Mouse (Mus musculus): ENCODE data around the gene Lifr. TPM values are rescaled to one million over a fixed set of nuclear protein-coding genes. Genes with fewer than 3 reads are reported as not detected.

Lifr gene
- polyA plus RNA-seq, 1 experiment from 2014 or later: 9.7 TPM

DNA sequence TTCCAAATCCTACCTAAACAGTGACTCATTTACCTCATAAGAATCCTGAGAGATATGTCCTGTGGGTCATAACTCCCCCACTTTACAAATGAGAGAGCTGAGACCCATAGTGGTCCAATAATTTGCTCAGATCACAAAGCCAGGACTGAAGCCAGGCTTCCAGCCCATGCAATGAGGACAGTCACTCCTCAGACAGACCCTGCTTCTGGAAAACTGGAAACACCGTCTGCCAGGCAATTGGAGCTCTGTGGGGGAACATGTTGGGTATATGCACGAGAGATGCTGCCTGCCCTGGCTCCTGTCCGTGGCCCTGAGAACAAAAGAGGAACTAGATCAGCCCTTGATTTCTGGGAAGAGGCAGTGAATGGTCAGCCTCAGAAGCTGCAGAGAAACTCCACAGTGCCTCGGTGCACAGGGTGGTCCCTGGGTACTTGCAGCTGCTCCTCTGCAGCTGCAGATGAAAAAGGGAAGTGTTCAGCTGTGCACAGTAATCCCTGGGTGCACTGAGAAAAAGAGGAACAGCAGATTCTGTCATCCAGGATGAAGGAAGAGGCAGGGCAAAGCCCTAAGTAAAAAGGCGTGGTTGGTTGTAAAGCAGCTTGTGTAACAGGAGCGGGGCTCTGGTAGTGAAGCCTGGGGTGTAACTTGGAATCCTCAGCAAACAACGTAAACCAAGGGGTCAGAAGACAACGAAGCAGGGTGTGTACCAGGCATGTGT, 5.5 kb upstream of the Lifr start:
- no peak overlapping the region for H3K27ac ChIP-seq

DNA sequence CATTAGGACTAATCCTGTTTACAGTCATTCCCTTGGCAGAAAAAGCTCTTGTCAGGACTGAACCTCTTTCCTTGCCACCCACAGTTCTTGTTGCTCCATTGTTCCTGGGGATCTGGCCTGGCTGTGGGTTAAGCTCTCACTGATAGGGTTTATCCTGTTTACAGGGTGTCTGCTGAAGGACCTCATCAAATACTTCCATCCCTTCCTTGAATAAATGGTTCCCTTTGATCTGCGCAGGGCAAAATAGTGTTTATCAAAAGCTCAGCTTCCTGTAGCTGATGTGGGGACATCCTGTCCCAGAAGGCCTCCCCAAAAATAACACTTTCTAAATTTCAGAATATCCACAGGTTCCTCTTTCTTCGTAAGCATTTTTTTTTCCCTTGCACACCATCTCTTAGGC, 1.7 kb upstream of the Lifr start:
- no peaks in the 10 kb centered on the region; the same call in 1 of the 2 replicates for H3K4me1 ChIP-seq
- H3K36me3 ChIP-seq (replicated peaks): no peaks in the 10 kb centered on the region
- no peak overlapping the region for H3K9ac ChIP-seq
- no peak overlapping the region for H3K4me2 ChIP-seq
- H3K27me3 ChIP-seq (replicated peaks): 0 out of 2 replicates have a peak, but pooled peaks cover 3% of the 10 kb centered on the region
- H3K9me3 ChIP-seq: no peaks in the 10 kb centered on the region
- 28% methylated on average over 2 of the region's 2 CpGs for whole genome bisulfite sequencing
- no peak overlapping the region for H3K27ac ChIP-seq
- no peak overlapping the region for H3K4me3 ChIP-seq
- no peak for ATAC-seq (replicated peaks)

More for the DNA sequence above, 5.5 kb upstream of the Lifr start:
- no peak overlapping the region for H3K4me2 ChIP-seq
- H3K4me1 ChIP-seq: no peaks in the 10 kb centered on the region; the same call in 1 of the 2 replicates
- no peak for ATAC-seq (replicated peaks)
- H3K27me3 ChIP-seq (replicated peaks): 0 out of 2 replicates have a peak, but pooled peaks cover 3% of the 10 kb centered on the region
- no peak overlapping the region for H3K4me3 ChIP-seq
- no peaks in the 10 kb centered on the region for H3K36me3 ChIP-seq (replicated peaks)
- no peak overlapping the region for H3K9ac ChIP-seq
- WGBS: 29% methylated on average over 8 of the region's 8 CpGs
- H3K9me3 ChIP-seq: no peaks in the 10 kb centered on the region

DNA sequence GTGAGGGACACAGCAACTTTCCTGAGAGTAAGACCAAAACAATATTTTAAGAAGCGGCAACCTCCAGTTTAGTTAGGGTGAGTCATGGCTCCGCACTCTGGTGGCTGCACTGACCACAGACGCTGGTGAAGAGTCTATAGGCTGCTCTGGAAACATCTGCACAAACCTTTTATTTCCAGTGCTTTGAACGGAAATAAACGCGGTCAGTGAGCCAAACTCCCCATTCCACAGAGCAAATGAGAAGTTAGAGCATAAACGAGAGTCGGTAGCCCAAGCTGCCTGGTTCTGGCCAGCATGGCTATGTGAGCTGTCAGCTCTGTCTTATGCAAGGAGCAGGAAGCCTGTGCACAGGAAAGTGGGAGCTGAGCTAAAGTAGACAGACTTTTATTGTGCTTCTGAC, 1.9 kb downstream of the Lifr start:
- H3K9me3 ChIP-seq: no peaks in the 10 kb centered on the region
- no peak overlapping the region for H3K4me3 ChIP-seq
- H3K27me3 ChIP-seq (replicated peaks): no peaks in the 10 kb centered on the region
- H3K4me2 ChIP-seq: no peak overlapping the region
- H3K27ac ChIP-seq: no peak overlapping the region
- 62% methylated on average over 8 of the region's 8 CpGs for WGBS
- no peaks in the 10 kb centered on the region for H3K36me3 ChIP-seq (replicated peaks)
- H3K9ac ChIP-seq: no peak overlapping the region
- no peak for ATAC-seq (replicated peaks)
- H3K4me1 ChIP-seq: no peaks in the 10 kb centered on the region

DNA sequence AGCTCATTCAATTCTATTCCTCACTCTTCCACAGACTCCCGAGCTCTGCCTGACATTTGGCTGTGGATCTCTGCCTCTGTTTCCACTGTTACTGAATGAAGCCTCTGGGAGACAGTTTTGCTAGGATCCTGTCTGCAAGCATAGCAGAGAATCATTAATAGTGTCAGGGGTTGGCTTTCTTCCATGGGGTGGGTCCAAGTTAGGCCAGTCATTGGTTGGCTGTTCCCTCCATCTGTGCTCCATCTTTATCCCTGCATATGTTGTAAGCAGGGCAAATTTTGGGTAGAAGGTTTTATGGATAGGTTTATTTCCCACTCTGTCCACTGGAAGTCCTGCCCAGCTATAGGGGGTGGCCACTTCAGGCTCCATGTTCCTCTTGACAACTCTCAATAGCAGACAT, 9.0 kb downstream of the Lifr start:
- Histone ChIP-seq H3K27me3 (replicated peaks) (no peaks in the 10 kb centered on the region), H3K4me2 (no peak overlapping the region), H3K4me1 (no peaks in the 10 kb centered on the region), H3K27ac (no peak overlapping the region), H3K9me3 (no peaks in the 10 kb centered on the region), H3K36me3 (replicated peaks) (no peaks in the 10 kb centered on the region), H3K9ac (no peak overlapping the region), H3K4me3 (no peak overlapping the region)
- no peak for ATAC-seq (replicated peaks)
- 94% methylated on average over 1 of the region's 1 CpGs for WGBS

DNA sequence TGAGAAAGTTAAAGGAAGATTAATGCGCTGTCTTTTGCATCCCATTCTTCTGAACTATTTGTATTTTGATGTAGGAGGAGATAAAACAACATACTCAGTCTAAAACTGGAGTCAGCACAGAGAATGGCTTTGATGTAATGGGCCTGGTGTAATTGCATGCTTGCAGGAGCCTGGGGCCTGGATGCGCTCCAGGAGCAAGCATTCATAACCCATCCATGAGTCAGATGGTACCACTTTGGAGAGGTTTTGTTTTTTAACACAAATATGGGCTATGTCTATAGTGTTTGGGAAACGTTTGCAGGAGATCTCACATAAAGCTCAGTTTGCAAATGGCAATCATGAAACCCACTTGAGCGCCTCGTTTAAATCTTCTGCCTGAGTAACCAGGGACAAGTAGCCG, 9.8 kb downstream of the Lifr start:
- no peaks in the 10 kb centered on the region for H3K9me3 ChIP-seq
- ATAC-seq (replicated peaks): no peak
- no peak overlapping the region for H3K27ac ChIP-seq
- no peaks in the 10 kb centered on the region for H3K4me1 ChIP-seq
- H3K27me3 ChIP-seq (replicated peaks): no peaks in the 10 kb centered on the region
- H3K9ac ChIP-seq: no peak overlapping the region
- WGBS: 83% methylated on average over 6 of the region's 6 CpGs
- no peaks in the 10 kb centered on the region for H3K36me3 ChIP-seq (replicated peaks)
- H3K4me3 ChIP-seq: no peak overlapping the region
- H3K4me2 ChIP-seq: no peak overlapping the region

DNA sequence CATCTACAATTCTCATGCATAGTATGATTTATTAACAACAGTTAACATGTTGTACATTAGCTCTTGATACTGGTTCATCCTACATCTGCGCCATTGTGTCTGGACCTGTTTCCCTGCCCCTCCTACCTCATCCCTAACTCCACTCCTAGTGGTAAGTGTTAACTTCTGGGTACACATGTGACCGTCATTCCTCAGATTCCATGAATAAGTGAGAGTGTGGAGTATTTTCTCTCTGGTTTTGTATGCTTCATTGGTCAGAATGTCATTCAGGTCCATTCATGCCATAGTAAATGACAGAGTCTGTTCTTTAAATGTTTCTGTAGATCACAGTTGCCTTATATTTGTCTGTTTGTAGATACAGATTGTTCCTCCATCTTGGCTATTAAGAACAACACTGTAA, 12.6 kb downstream of the Lifr start:
- Histone ChIP-seq H3K36me3 (replicated peaks) (no peaks in the 10 kb centered on the region), H3K4me3 (no peak overlapping the region), H3K9ac (no peak overlapping the region), H3K4me1 (no peaks in the 10 kb centered on the region), H3K27ac (no peak overlapping the region), H3K9me3 (no peaks in the 10 kb centered on the region), H3K4me2 (no peak overlapping the region), H3K27me3 (replicated peaks) (no peaks in the 10 kb centered on the region)
- no peak for ATAC-seq (replicated peaks)
- 88% methylated on average over 2 of the region's 2 CpGs for WGBS

DNA sequence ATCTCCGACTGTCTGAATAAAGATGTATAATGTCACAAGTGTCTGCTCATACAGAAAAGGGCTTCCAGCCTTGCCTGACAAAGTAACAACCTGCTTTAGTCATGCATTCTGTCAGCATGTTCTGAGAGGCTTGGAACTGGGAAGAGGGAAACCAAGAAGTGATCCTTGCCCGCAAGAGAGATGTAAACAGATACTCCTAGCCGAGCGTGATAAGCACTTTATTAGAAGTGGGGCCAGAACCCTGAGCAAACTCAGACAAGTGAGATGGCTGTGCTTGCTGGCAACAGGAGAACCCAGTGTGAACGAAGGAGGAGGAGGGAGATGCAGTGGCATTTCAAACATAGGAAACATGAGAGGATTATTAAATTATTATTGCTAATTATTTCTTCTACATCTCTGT, 14.8 kb downstream of the Lifr start:
- ATAC-seq (replicated peaks): no peak
- no peaks in the 10 kb centered on the region for H3K27me3 ChIP-seq (replicated peaks)
- whole genome bisulfite sequencing: 65% methylated on average over 5 of the region's 5 CpGs
- H3K9me3 ChIP-seq: no peaks in the 10 kb centered on the region
- H3K27ac ChIP-seq: no peak overlapping the region
- no peak overlapping the region for H3K4me2 ChIP-seq
- H3K4me1 ChIP-seq: no peaks in the 10 kb centered on the region
- no peaks in the 10 kb centered on the region for H3K36me3 ChIP-seq (replicated peaks)
- no peak overlapping the region for H3K9ac ChIP-seq
- H3K4me3 ChIP-seq: no peak overlapping the region

DNA sequence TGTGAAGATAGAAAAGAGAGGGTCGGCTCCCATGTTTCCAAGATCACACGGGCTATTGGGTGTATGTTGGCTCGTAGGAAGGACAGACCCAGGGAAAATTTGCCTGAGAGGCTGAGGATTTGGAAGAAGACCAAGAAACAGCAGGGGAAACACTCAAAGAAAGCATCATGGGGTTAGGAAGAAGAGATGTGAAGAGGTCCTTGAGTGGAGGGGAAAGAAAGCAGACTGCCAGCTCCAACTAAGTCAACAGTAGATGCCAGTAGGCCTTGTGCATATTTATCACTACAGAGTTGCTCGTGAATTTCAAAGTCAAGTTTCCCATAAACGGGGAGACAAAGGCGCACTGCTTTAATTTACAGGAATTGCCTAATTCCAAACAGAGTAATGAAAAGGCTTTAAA, 17.7 kb downstream of the Lifr start:
- Histone ChIP-seq H3K9me3 (no peaks in the 10 kb centered on the region), H3K4me1 (no peaks in the 10 kb centered on the region), H3K9ac (no peak overlapping the region), H3K27ac (no peak overlapping the region), H3K36me3 (replicated peaks) (no peaks in the 10 kb centered on the region), H3K4me2 (no peak overlapping the region), H3K27me3 (replicated peaks) (no peaks in the 10 kb centered on the region), H3K4me3 (no peak overlapping the region)
- ATAC-seq (replicated peaks): no peak
- WGBS: 87% methylated on average over 6 of the region's 6 CpGs

DNA sequence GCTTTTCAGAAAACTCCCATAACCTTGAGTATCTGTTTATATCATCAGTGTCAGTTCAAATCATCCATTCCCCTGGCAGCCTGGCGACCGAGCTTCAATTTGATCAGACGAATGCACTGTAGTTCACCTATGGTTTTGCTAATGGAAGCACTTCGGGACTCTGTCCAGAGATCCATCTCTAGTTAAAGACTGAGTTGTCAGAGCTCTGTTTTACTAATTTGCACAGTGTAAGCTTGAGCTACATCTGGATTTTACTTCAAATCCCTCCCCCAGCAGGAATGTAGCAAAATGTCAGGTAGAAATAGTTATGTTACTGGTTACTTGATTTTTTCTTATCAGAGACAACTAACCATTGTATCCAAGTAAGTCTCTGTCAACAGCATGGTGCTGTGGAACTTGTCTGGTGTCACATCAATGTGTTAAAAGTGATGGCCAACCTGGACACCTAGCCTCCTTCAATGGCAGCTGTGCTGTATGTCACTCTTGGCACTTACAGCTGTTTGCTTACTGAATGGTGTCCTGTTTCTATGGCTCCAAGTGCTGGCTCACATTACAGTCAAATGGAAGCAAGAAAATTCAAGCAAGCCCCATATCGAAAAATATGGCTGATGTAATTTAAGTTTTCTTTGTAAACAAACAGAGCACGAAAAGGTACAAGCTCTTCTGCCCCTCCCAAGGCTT, 22.0 kb downstream of the Lifr start:
- 88% methylated on average over 6 of the region's 6 CpGs for WGBS
- Histone ChIP-seq H3K4me1 (no peaks in the 10 kb centered on the region), H3K27me3 (replicated peaks) (no peaks in the 10 kb centered on the region), H3K4me3 (no peak overlapping the region), H3K9me3 (no peaks in the 10 kb centered on the region), H3K4me2 (no peak overlapping the region), H3K36me3 (replicated peaks) (no peaks in the 10 kb centered on the region), H3K27ac (no peak overlapping the region), H3K9ac (no peak overlapping the region)
- ATAC-seq (replicated peaks): no peak

DNA sequence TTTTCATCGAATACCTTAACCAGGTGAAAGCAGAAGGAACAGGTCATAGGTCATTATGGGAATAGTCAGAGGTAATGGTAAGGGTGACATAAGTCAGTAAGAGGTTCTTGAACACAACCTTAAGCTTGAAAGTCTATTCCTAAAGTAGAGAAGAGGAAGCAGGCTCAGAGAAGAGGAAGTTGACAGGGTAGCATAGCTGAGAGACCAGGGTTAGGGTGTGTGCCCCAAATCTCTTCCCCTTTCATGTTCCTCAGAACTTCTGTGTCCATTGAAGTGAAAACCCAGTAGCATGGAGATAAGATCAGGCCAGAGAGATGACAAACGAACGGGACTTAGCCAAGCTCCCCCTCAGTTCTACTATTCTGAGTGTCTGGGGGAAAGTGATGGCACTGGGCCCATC, 23.5 kb downstream of the Lifr start:
- H3K36me3 ChIP-seq (replicated peaks): no peaks in the 10 kb centered on the region
- H3K27me3 ChIP-seq (replicated peaks): no peaks in the 10 kb centered on the region
- H3K9me3 ChIP-seq: no peaks in the 10 kb centered on the region
- no peak overlapping the region for H3K9ac ChIP-seq
- no peaks in the 10 kb centered on the region for H3K4me1 ChIP-seq
- no peak overlapping the region for H3K4me2 ChIP-seq
- 88% methylated on average over 3 of the region's 3 CpGs for WGBS
- no peak for ATAC-seq (replicated peaks)
- H3K27ac ChIP-seq: no peak overlapping the region
- no peak overlapping the region for H3K4me3 ChIP-seq

DNA sequence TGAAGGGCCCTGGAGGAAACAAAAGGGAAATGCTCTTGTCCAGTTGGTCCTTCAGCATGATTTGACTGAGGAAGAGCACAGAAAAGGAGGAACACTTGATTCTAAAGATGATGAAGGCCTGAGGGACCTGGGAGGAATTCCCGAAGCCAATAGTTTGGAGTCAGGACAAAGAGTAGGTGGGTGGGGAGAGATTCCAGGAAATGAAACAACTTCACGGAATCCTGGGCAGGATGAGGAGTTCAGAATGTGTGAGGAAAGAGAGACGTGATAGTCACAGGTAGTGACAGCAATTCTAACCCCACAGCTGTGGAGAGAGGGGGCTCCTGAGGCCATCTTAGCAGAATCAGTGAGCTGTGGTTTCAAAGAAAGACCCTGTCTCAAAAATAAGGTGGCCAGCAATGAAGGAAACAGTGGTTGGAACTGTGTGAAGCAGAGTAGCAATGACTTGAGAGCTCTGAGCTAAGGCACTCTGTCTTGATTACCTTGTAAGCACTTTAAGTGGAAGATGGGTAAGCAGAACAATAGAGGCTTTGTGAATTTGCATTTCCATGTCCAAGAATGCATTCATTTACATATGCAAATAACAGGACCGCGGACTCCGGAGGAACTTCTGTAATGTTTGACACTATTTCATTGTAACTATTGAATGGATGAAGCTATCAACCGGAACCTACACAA, 25.1 kb downstream of the Lifr start:
- WGBS: 44% methylated on average over 7 of the region's 7 CpGs
- H3K4me1 ChIP-seq: no peaks in the 10 kb centered on the region
- H3K27me3 ChIP-seq (replicated peaks): no peaks in the 10 kb centered on the region
- H3K9me3 ChIP-seq: no peaks in the 10 kb centered on the region
- H3K4me2 ChIP-seq: no peak overlapping the region
- no peak overlapping the region for H3K4me3 ChIP-seq
- no peaks in the 10 kb centered on the region for H3K36me3 ChIP-seq (replicated peaks)
- ATAC-seq (replicated peaks): 0 out of 2 replicates have a peak, but pooled peaks have one; percentile 11
- H3K27ac ChIP-seq: no peak overlapping the region
- H3K9ac ChIP-seq: no peak overlapping the region

DNA sequence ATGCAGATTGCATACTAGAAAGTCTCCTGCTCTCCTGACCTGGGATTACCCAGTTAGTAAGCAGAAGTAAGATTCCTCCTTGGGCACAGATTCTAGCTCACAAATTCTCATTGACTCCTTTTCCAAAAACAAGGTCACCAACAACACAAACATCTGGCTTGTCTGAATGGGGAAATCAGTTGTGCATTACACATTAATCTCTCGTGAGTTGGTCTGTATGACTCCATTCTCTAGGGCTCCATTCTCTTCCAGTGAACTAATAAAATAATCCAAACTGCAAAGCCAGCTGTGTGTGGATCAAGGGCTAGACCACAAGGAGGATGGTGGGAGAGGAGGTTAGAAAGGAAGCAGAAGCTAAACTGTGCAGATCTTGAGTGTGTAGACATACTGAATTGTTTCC, 25.8 kb downstream of the Lifr start:
- no peaks in the 10 kb centered on the region for H3K36me3 ChIP-seq (replicated peaks)
- WGBS: 65% methylated on average over 1 of the region's 1 CpGs
- no peak overlapping the region for H3K4me3 ChIP-seq
- ATAC-seq (replicated peaks): no peak
- no peaks in the 10 kb centered on the region for H3K9me3 ChIP-seq
- H3K9ac ChIP-seq: no peak overlapping the region
- no peaks in the 10 kb centered on the region for H3K27me3 ChIP-seq (replicated peaks)
- H3K4me1 ChIP-seq: no peaks in the 10 kb centered on the region
- no peak overlapping the region for H3K27ac ChIP-seq
- no peak overlapping the region for H3K4me2 ChIP-seq

Data from midbrain, embryonic 15.5 days (tissue).